Mouse (Mus musculus) olfactory bulb, adult 2 months (tissue): ENCODE data around the gene Chrm3.

ENCODE experiments used
- CTCF ChIP-seq: fragments of 200-500 bp; IDR thresholded peaks from 2 replicates; pipeline ENCODE4 v1.5.1; 2012; ENCODE audit warnings: low read depth, mild to moderate bottlenecking, low read length, moderate library complexity; ENCODE audit not compliant: insufficient read depth
- POLR2A ChIP-seq: fragments of 200-500 bp; IDR thresholded peaks from 2 replicates; pipeline ENCODE4 v1.6.1; 2012; ENCODE audit warnings: mild to moderate bottlenecking, low read depth, low read length, moderate library complexity; ENCODE audit not compliant: insufficient read depth

GRCm38 (mm10) chr13:10065776-10066175, 294.9 kb downstream of the Chrm3 start:
- no peak for TF ChIP-seq CTCF
- no peak for TF ChIP-seq POLR2A
